Mouse (Mus musculus) spleen, adult 2 months (tissue): Measurements from ENCODE around the gene F3. TPM values are rescaled to one million over a fixed set of nuclear protein-coding genes. Genes with fewer than 3 reads are reported as not detected.

ENCODE experiments used
- DNase-seq, 2 experiments: peaks; one replicate each; pipeline versions ENCODE4 v3.0.0 to v3.0.0-alpha.2; 2012 to 2021; ENCODE audit warnings: low spot score in 2 of 2, low read depth in 1 of 2
- H3K27ac ChIP-seq: fragments of 200-500 bp; 2 replicates; pipeline ENCODE4 v1.5.1; 2012; ENCODE audit warnings: low read length, inconsistent platforms; ENCODE audit not compliant: insufficient read depth
- H3K27me3 ChIP-seq: fragments of 200-500 bp; 2 replicates; pipeline ENCODE4 v1.6.1; 2012; ENCODE audit warnings: mild to moderate bottlenecking, moderate library complexity, low read length, inconsistent platforms; ENCODE audit not compliant: control insufficient read depth, insufficient read depth
- H3K36me3 ChIP-seq: fragments of 200-500 bp; 2 replicates; pipeline ENCODE4 v1.6.1; 2012; ENCODE audit warnings: mild to moderate bottlenecking, low read length, inconsistent platforms; ENCODE audit not compliant: control insufficient read depth, insufficient read depth
- H3K4me1 ChIP-seq: fragments of 200-500 bp; 2 replicates; pipeline ENCODE4 v1.6.1; 2011; ENCODE audit warnings: inconsistent platforms; ENCODE audit not compliant: control insufficient read depth, insufficient read depth, insufficient read length
- H3K4me3 ChIP-seq: fragments of 200-500 bp; 2 replicates; pipeline ENCODE4 v1.5.1; 2011; ENCODE audit warnings: mild to moderate bottlenecking, inconsistent platforms; ENCODE audit not compliant: insufficient read depth, insufficient read length; ENCODE audit errors: extremely low read depth
- CTCF ChIP-seq: fragments of 200-500 bp; IDR thresholded peaks from 2 replicates; pipeline ENCODE4 v1.5.1; 2011; ENCODE audit warnings: mild to moderate bottlenecking, inconsistent platforms; ENCODE audit not compliant: insufficient read depth, insufficient read length, insufficient replicate concordance; ENCODE audit errors: extremely low read depth
- POLR2A ChIP-seq: fragments of 200-500 bp; IDR thresholded peaks from 2 replicates; pipeline ENCODE4 v1.6.1; 2011; ENCODE audit warnings: low read depth, low read length, inconsistent platforms
- WGBS: fragments of 180-500 bp; shearing (Covaris S2); methylation state at CpG from one replicate; pipeline ENCODE4 v1.1.7; 2018; 5-methylcytosine and 5-hydroxymethylcytosine counted together
- polyA plus RNA-seq: library from polyadenylated mRNA; depleted of rRNA; stranded (reverse); fragments of >200 nt; gene quantifications from 2 replicates; pipeline ENCODE4 v1.2.3, GENCODE M21; 2012

Gene F3
- polyA plus RNA-seq, 1 experiment: 3.1 TPM

DNA sequence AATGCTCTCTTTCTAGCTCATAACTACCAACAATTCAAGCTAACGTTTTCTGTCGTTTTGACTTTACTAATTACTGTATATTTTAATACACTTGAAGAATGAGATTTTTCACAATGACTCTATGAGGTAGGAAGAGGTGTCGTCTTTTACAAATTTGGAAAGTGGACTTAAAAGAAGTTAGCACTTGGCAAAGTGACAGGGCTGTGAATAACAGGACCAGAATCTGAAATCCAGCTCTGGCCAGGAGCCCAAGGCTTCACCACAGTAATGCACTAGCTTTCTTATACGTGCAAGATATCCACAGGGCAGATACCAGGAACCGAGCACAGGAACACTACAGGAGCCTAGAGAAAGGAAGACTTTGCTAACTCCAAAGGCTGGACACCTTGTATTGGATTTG, 17.2 kb upstream of the F3 start:
- Histone ChIP-seq H3K27me3 (no peaks in the 10 kb centered on the region), H3K4me1 (no peaks in the 10 kb centered on the region), H3K4me3 (no peak overlapping the region), H3K36me3 (no peaks in the 10 kb centered on the region), H3K27ac (no peak overlapping the region)
- DNase-seq: no peak
- TF ChIP-seq CTCF: no peak
- no peak for TF ChIP-seq POLR2A
- 79% methylated on average over 5 of the region's 5 CpGs for WGBS

DNA sequence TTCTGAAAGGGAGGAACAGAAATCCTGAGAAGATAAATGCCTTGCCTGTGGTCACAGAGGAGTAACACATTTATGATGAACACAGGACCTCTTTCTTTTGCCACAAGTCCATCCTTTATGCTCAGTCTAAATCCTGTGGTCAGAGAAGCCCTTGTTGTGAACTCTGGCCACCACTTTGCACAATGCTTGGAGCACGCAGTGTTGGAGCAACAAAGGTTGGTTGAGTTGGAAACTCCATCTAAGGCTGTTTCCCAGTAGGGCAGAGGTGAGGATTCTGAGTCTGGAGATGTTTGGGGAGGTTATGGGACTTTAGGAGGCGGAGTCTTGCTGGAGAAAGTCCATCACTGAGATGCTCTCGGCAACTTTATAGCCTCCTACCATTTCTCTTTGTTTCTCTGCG, 16.2 kb upstream of the F3 start:
- H3K27ac ChIP-seq: no peak overlapping the region
- H3K4me1 ChIP-seq: no peaks in the 10 kb centered on the region
- no peaks in the 10 kb centered on the region for H3K36me3 ChIP-seq
- H3K4me3 ChIP-seq: no peak overlapping the region
- no peaks in the 10 kb centered on the region for H3K27me3 ChIP-seq
- no peak for DNase-seq
- TF ChIP-seq CTCF: no peak
- TF ChIP-seq POLR2A: no peak
- WGBS: 87% methylated on average over 4 of the region's 4 CpGs

DNA sequence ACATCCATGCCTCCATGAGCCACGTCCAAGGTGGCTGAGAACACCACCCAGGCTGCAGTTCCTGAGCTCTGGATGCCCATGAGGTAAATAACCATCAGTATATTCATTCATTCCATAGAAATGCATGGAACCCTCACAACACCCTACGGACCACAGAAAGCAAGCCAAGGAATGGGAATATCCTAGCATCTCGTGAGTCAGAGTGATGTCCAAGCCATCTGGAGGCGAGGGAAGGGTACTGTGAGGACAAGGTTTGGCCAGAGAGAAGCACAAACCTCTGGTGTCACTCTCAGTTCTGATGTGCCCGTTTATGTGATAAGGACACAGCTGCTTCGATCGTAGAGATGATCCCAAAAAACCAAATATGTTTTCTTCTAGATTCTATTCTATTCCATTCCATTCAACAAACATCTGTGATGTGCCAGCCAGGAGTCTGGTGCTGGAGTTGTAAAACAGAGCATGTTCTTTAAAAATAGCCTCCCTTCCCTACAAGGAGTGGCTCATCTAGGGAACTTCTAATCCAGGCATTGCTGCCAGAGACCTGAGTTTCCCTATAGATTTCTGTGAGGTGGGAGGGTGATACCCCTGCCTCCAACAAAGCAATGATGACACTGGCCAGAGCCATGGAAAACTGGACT, 12.3 kb upstream of the F3 start:
- TF ChIP-seq POLR2A: no peak
- no peak for TF ChIP-seq CTCF
- H3K4me1 ChIP-seq: no peaks in the 10 kb centered on the region
- H3K4me3 ChIP-seq: no peak overlapping the region
- H3K27me3 ChIP-seq: no peaks in the 10 kb centered on the region
- WGBS: 86% methylated on average over 7 of the region's 7 CpGs
- no peaks in the 10 kb centered on the region for H3K36me3 ChIP-seq
- DNase-seq: no peak
- no peak overlapping the region for H3K27ac ChIP-seq

DNA sequence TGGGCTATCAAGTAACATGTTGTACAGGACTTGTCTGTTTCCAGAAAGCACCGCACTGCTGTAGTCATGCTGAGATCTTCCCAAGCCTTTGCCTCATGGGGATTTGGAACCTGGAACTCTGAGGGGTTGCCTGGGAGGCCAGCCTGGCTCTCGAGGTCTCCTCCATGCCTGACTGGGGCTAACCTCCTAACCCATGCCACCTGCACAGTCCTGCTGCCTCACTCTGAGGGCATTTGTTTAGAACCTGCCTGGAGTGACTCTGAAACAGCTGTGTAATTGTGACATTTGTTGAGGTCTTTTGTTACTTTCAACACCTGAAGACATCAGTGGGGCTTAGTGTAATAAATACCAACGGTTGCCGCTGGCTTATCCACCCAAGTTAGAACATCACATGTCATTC, 11.1 kb upstream of the F3 start:
- Histone ChIP-seq H3K36me3 (no peaks in the 10 kb centered on the region), H3K4me1 (no peaks in the 10 kb centered on the region), H3K27me3 (no peaks in the 10 kb centered on the region), H3K27ac (no peak overlapping the region), H3K4me3 (no peak overlapping the region)
- DNase-seq: no peak
- 83% methylated on average over 4 of the region's 4 CpGs for WGBS
- TF ChIP-seq CTCF (no peak), POLR2A (no peak)

DNA sequence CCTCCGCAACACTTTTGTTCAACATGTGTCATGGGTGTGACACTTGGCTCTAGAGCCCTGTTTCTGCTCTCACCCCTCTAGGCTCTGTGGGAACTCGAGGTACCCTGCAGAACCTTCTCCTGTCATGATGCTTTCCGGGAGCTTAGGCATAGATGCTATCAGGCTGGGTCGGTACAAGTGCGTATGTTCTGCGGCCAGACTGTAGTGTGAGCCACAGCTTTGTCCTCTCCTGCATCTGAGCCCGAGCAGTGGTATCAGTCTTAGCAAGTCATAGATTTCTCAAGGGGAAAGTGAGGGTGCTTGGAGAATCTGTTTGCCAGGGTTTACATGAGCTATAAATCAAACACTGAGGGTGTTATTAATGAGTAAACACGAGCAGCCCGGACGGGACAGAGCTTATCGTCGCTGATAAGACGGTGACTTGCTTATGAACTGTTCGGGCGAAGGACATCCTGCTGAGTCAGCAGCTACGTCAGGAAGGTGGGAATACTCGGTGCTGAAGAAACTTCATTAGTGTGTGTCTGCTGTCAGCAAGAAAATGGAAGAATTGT, 10.1 kb upstream of the F3 start:
- H3K4me3 ChIP-seq: no peak overlapping the region
- no peaks in the 10 kb centered on the region for H3K27me3 ChIP-seq
- H3K4me1 ChIP-seq: no peaks in the 10 kb centered on the region
- no peak for DNase-seq
- WGBS: 58% methylated on average over 17 of the region's 17 CpGs
- no peak overlapping the region for H3K27ac ChIP-seq
- no peak for TF ChIP-seq CTCF
- no peak for TF ChIP-seq POLR2A
- H3K36me3 ChIP-seq: no peaks in the 10 kb centered on the region

DNA sequence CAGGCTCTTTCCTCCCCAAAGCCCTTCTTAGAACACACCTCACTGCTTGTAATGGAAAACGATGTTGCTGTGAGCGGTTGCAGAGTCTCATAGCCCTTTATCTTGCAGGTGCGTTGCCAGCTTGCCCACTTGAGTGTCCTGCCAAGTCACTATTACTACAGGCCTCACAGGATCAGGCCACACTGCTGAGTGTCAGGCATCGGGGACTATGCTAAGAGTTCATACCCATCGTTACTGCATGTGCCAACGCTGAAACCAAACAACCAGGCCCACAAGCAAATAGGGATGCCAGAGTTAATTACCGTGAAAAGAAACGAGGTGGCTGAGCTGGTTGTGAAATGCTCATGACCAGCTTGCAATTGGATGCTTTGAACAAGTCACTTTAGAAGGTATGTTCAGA, 9.5 kb upstream of the F3 start:
- Histone ChIP-seq H3K4me1 (no peaks in the 10 kb centered on the region), H3K4me3 (no peak overlapping the region), H3K36me3 (no peaks in the 10 kb centered on the region), H3K27me3 (no peaks in the 10 kb centered on the region), H3K27ac (no peak overlapping the region)
- TF ChIP-seq POLR2A (no peak), CTCF (no peak)
- no peak for DNase-seq
- 86% methylated on average over 8 of the region's 8 CpGs for WGBS

DNA sequence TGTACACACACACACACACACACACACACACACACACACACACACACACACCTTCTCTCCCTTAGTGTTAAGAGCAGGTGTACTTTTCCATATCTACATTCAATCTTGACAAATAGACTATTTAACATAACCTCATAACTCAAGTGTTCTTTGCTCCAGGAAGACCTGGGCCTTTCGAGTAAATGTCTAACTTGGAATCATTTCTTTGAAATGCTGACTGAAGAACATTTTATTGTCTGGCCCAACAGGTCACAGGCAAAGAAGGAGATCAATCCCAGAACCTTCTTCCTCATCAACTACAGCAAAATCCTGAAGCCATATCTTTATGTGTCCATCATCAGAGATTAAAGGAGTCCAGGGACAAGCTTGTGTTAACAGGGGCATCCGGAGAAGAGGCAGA, 8.9 kb upstream of the F3 start:
- TF ChIP-seq CTCF (no peak), POLR2A (no peak)
- Histone ChIP-seq H3K36me3 (no peaks in the 10 kb centered on the region), H3K27me3 (no peaks in the 10 kb centered on the region), H3K27ac (no peak overlapping the region), H3K4me3 (no peak overlapping the region), H3K4me1 (no peaks in the 10 kb centered on the region)
- 96% methylated on average over 2 of the region's 2 CpGs for WGBS
- DNase-seq: no peak
